Mouse (Mus musculus) MEL (cell line): ENCODE data around the gene Grin3b. TPM values are rescaled to one million over a fixed set of nuclear protein-coding genes. Genes with fewer than 3 reads are reported as not detected.

ENCODE experiments used
- DNase-seq: peaks from one replicate; pipeline ENCODE4 v3.0.0; 2011; ENCODE audit warnings: low read depth, low spot score
- H3K27ac ChIP-seq: 2 replicates; pipeline ENCODE4 v1.5.1; 2012; ENCODE audit warnings: low read depth, mild to moderate bottlenecking, control low read depth, low read length, moderate library complexity; ENCODE audit not compliant: control insufficient read depth
- H3K27me3 ChIP-seq, 2 experiments: fragments of 150-350 bp in 1 of 2; sonication (generic) in 1 of 2; 2 replicates each; pipeline ENCODE4 v1.6.1; 2012; ENCODE audit warnings: low read length in 2 of 2, mild to moderate bottlenecking in 2 of 2, improper control_type of control experiment in 1 of 2, moderate library complexity in 1 of 2; ENCODE audit not compliant: insufficient read depth in 2 of 2, control insufficient read depth in 1 of 2
- H3K36me3 ChIP-seq, 2 experiments: 2 replicates each; pipeline ENCODE4 v1.6.1; 2012 to 2014; ENCODE audit warnings: low read length in 2 of 2, improper control_type of control experiment in 1 of 2, inconsistent platforms in 1 of 2, mild to moderate bottlenecking in 1 of 2; ENCODE audit not compliant: insufficient read depth in 2 of 2, control insufficient read depth in 1 of 2
- H3K4me1 ChIP-seq, 2 experiments: fragments of 150-350 bp in 1 of 2; sonication (generic) in 1 of 2; 2 replicates each; pipeline ENCODE4 v1.6.1; 2012; ENCODE audit warnings: low read length in 2 of 2, improper control_type of control experiment in 1 of 2, mild to moderate bottlenecking in 1 of 2; ENCODE audit not compliant: insufficient read depth in 2 of 2, control insufficient read depth in 1 of 2
- H3K4me3 ChIP-seq, 2 experiments: fragments of 150-350 bp in 1 of 2; sonication (generic) in 1 of 2; 2 replicates each; pipeline ENCODE4 v1.5.1; 2012; ENCODE audit warnings: low read depth in 2 of 2, low read length in 2 of 2, mild to moderate bottlenecking in 2 of 2, moderate library complexity in 2 of 2, control low read depth in 1 of 2, improper control_type of control experiment in 1 of 2; ENCODE audit not compliant: control insufficient read depth in 1 of 2, insufficient read depth in 1 of 2
- H3K79me2 ChIP-seq: 2 replicates; pipeline ENCODE4 v1.6.1; 2012; ENCODE audit warnings: mild to moderate bottlenecking, low read length, moderate library complexity; ENCODE audit not compliant: control insufficient read depth, poor library complexity, insufficient read depth
- H3K9ac ChIP-seq: 2 replicates; pipeline ENCODE4 v1.6.1; 2012; ENCODE audit warnings: low read depth, mild to moderate bottlenecking, control low read depth, low read length, moderate library complexity; ENCODE audit not compliant: control insufficient read depth, poor library complexity, severe bottlenecking
- H3K9me3 ChIP-seq: fragments of 150-350 bp; sonication (generic); replicated peaks from 2 replicates; pipeline ENCODE4 v1.6.1; 2012; ENCODE audit warnings: mild to moderate bottlenecking, low read length, improper control_type of control experiment, moderate library complexity; ENCODE audit not compliant: insufficient read depth
- BHLHE40 ChIP-seq: IDR thresholded peaks from 2 replicates; pipeline ENCODE4 v1.6.1; 2012; ENCODE audit warnings: low read depth, mild to moderate bottlenecking, inconsistent platforms, low read length, improper control_type of control experiment, borderline replicate concordance
- ELF1 ChIP-seq: IDR thresholded peaks from 2 replicates; pipeline ENCODE4 v1.6.1; 2014; ENCODE audit warnings: low read depth, mild to moderate bottlenecking, inconsistent platforms, low read length, improper control_type of control experiment, moderate library complexity
- ETS1 ChIP-seq: IDR thresholded peaks from 2 replicates; pipeline ENCODE4 v1.6.1; 2012; ENCODE audit warnings: low read depth, mild to moderate bottlenecking, inconsistent platforms, low read length, improper control_type of control experiment, moderate library complexity
- GABPA ChIP-seq: IDR thresholded peaks from 2 replicates; pipeline ENCODE4 v1.6.1; 2012; ENCODE audit warnings: low read depth, mild to moderate bottlenecking, inconsistent platforms, low read length, improper control_type of control experiment, moderate library complexity
- HCFC1 ChIP-seq: IDR thresholded peaks from 2 replicates; pipeline ENCODE4 v1.6.1; 2012; ENCODE audit warnings: low read depth, mild to moderate bottlenecking, inconsistent platforms, low read length, improper control_type of control experiment, moderate library complexity
- JUND ChIP-seq: IDR thresholded peaks from 2 replicates; pipeline ENCODE4 v1.6.1; 2011; ENCODE audit warnings: low read depth, mild to moderate bottlenecking, improper control_type of control experiment, low read length
- KAT2A ChIP-seq: conservative IDR thresholded peaks from 2 replicates; pipeline ENCODE4 v1.6.1; 2012; ENCODE audit warnings: low read depth, low read length, improper control_type of control experiment, inconsistent platforms
- MAFK ChIP-seq: IDR thresholded peaks from 2 replicates; pipeline ENCODE4 v1.6.1; 2011; ENCODE audit warnings: low read depth, mild to moderate bottlenecking, low read length, improper control_type of control experiment, borderline replicate concordance
- MAX ChIP-seq: IDR thresholded peaks from 2 replicates; pipeline ENCODE4 v1.6.1; 2011; ENCODE audit warnings: low read length, improper control_type of control experiment
- MEF2A ChIP-seq: IDR thresholded peaks from 2 replicates; pipeline ENCODE4 v1.6.1; 2014; ENCODE audit warnings: low read depth, mild to moderate bottlenecking, inconsistent platforms, low read length, improper control_type of control experiment; ENCODE audit not compliant: poor library complexity, insufficient replicate concordance, severe bottlenecking; ENCODE audit errors: extremely low read depth
- MXI1 ChIP-seq: IDR thresholded peaks from 2 replicates; pipeline ENCODE4 v1.6.1; 2011; ENCODE audit warnings: mild to moderate bottlenecking, low read depth, low read length, improper control_type of control experiment
- NELFE ChIP-seq: IDR thresholded peaks from 2 replicates; pipeline ENCODE4 v1.6.1; 2011; ENCODE audit warnings: low read depth, low read length, improper control_type of control experiment
- RAD21 ChIP-seq: IDR thresholded peaks from 2 replicates; pipeline ENCODE4 v1.6.1; 2011; ENCODE audit warnings: mild to moderate bottlenecking, low read depth, low read length, improper control_type of control experiment
- RCOR1 ChIP-seq: IDR thresholded peaks from 2 replicates; pipeline ENCODE4 v1.6.1; 2012; ENCODE audit warnings: low read depth, mild to moderate bottlenecking, inconsistent platforms, low read length, improper control_type of control experiment
- SIN3A ChIP-seq: IDR thresholded peaks from 2 replicates; pipeline ENCODE4 v1.6.1; 2012; ENCODE audit warnings: low read length, improper control_type of control experiment, inconsistent platforms
- TAL1 ChIP-seq: IDR thresholded peaks from 2 replicates; pipeline ENCODE4 v1.6.1; 2012; ENCODE audit warnings: mild to moderate bottlenecking, inconsistent platforms, low read length, moderate library complexity, mixed read lengths
- USF2 ChIP-seq, 2 experiments: IDR thresholded peaks; 2 replicates each; pipeline ENCODE4 v1.6.1; 2011 to 2012; ENCODE audit warnings: improper control_type of control experiment in 2 of 2, low read length in 2 of 2, borderline replicate concordance in 1 of 2, inconsistent platforms in 1 of 2, low read depth in 1 of 2, mild to moderate bottlenecking in 1 of 2; ENCODE audit not compliant: insufficient read depth in 1 of 2
- polyA plus RNA-seq, 2 experiments: library from polyadenylated mRNA; stranded (reverse) in 1 of 2; unstranded in 1 of 2; fragments of >175 nt in 1 of 2; fragments of >200 nt in 1 of 2; gene quantifications; 2 replicates each; pipeline versions ENCODE4 v1.2.1 to v1.2.4; 2012; ENCODE audit warnings: low replicate concordance in 2 of 2, low read depth in 1 of 2; ENCODE audit not compliant: insufficient read length in 2 of 2, insufficient read depth in 1 of 2, missing spikeins in 1 of 2
- total RNA-seq: library from RNA; depleted of rRNA; stranded (reverse); fragments of 300-350 nt; gene quantifications from 2 replicates; pipeline ENCODE4 v1.2.3, GENCODE M21; 2012

The Grin3b gene
- total and polyA plus RNA-seq, 3 experiments: 0.42 to 1.1 TPM; not detected in 1

DNA sequence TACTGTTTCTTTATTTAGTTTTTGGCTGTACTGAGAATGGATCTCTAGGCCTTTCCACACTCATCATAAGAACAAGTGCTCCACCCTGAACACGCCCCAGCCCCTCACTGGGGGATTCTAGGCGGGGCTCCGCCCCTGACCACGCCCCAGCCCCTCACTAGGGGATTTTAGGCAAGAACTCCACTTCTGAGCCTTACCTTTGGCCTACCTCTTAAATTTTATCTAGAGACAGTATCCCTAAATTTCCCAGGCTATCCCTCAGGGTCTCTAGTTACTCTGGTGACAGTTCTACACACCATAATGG lies 54.5 kb downstream of the Grin3b start:
- no peak for DNase-seq
- H3K9ac ChIP-seq: no peak overlapping the region
- TF ChIP-seq JUND (no peak), BHLHE40 (no peak), GABPA (no peak), NELFE (no peak), KAT2A (no peak), ELF1 (no peak), MXI1 (no peak)
- H3K4me3 ChIP-seq: no peak overlapping the region
- peaks cover 2 to 20% of the 10 kb centered on the region in 2 experiments; a peak in 3 of 4 replicates for H3K36me3 ChIP-seq
- peak overlapping the region; percentile 74; the same call in 1 of the 2 replicates for H3K27ac ChIP-seq
- H3K79me2 ChIP-seq: no peaks in the 10 kb centered on the region
- no peaks in the 10 kb centered on the region for H3K27me3 ChIP-seq
- peaks cover 2 to 23% of the 10 kb centered on the region in 2 experiments; a peak in 3 of 4 replicates for H3K4me1 ChIP-seq
- H3K9me3 ChIP-seq: no peaks in the 10 kb centered on the region

DNA sequence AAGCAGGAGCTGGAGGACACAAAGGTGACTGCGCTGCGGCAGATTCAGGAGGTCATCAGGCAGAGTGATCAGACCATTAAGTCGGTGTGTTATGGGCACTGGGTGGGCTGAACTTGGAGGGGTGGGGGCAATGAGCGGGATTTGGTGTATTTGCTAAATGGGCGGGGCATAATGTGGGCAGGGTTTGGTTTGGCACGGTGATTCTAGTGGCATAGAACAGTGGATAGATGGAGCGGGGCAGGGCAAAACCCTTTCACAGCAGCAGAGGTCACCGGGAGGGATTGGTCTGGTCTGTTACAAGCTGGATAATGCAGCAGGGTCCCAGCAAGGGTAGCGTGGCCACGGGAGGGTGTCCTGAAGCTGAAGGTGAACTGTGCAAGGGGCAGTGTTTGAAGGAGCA lies 54.9 kb downstream of the Grin3b start:
- peaks cover 2 to 20% of the 10 kb centered on the region in 2 experiments; a peak in 3 of 4 replicates for H3K36me3 ChIP-seq
- peaks cover 2 to 23% of the 10 kb centered on the region in 2 experiments; a peak in 3 of 4 replicates for H3K4me1 ChIP-seq
- TF ChIP-seq MAX (no peak), USF2 (IDR thresholded peaks at IDR 0.05; ENCODE audit: borderline replicate concordance in 1 of 2, insufficient read depth in 1 of 2, low read depth in 1 of 2, low read length in 2 of 2) (no peak), RCOR1 (no peak), SIN3A (no peak), MAFK (no peak), JUND (no peak), HCFC1 (no peak), MEF2A (no peak), ETS1 (no peak), RAD21 (no peak), TAL1 (no peak)
- no peaks in the 10 kb centered on the region for H3K9me3 ChIP-seq
- H3K4me3 ChIP-seq: no peak overlapping the region
- DNase-seq: no peak
- H3K27ac ChIP-seq: no peak overlapping the region
- no peaks in the 10 kb centered on the region for H3K27me3 ChIP-seq
- H3K79me2 ChIP-seq: no peaks in the 10 kb centered on the region
- no peak overlapping the region for H3K9ac ChIP-seq
